Mouse (Mus musculus): ENCODE measurements around the gene Rprd2.
"Not testable (repeated sequence)": the region's sequence is repeated elsewhere in the genome, so short reads cannot be mapped to it uniquely, and the experiment has no call there.

The Rprd2 gene

GRCm38 (mm10) chr3:95818026-95818511 lies 594 bp downstream of the Rprd2 start:
- peak; percentile 56 for DNase-seq (ENCODE audit: low spot score in 2 of 2)

GRCm38 (mm10) chr3:95816681-95817080 lies 2.0 kb downstream of the Rprd2 start:
- no peak for DNase-seq (ENCODE audit: low spot score in 2 of 2)

- no peak for DNase-seq (ENCODE audit: low spot score in 2 of 2)
Observed at GRCm38 (mm10) chr3:95808384-95808783, 10.3 kb downstream of the Rprd2 start.

- DNase-seq (ENCODE audit: low spot score in 2 of 2), result not testable (repeated sequence)
Observed at GRCm38 (mm10) chr3:95807630-95808029, 11.0 kb downstream of the Rprd2 start.

- no peak for DNase-seq (ENCODE audit: low spot score in 2 of 2)
Observed at GRCm38 (mm10) chr3:95806677-95807076, 12.0 kb downstream of the Rprd2 start.

- DNase-seq (ENCODE audit: low spot score in 2 of 2), result no peak
Observed at GRCm38 (mm10) chr3:95803851-95804250, 14.8 kb downstream of the Rprd2 start.

GRCm38 (mm10) chr3:95798756-95799155 lies 19.9 kb downstream of the Rprd2 start:
- DNase-seq (ENCODE audit: low spot score in 2 of 2), result no peak

- no peak for DNase-seq (ENCODE audit: low spot score in 2 of 2)
Observed at GRCm38 (mm10) chr3:95794299-95794698, 24.4 kb downstream of the Rprd2 start.

- DNase-seq (ENCODE audit: low spot score in 2 of 2), result no peak
Observed at GRCm38 (mm10) chr3:95793662-95794061, 25.0 kb downstream of the Rprd2 start.

GRCm38 (mm10) chr3:95785501-95785900 lies 33.2 kb downstream of the Rprd2 start:
- DNase-seq (ENCODE audit: low spot score in 2 of 2), result no peak

GRCm38 (mm10) chr3:95771985-95772384 lies 46.7 kb downstream of the Rprd2 start:
- DNase-seq (ENCODE audit: low spot score in 2 of 2), result no peak

GRCm38 (mm10) chr3:95765534-95765933 lies 53.1 kb downstream of the Rprd2 start:
- no peak for DNase-seq (ENCODE audit: low spot score in 2 of 2)

GRCm38 (mm10) chr3:95763811-95764210 lies 54.9 kb downstream of the Rprd2 start:
- DNase-seq (ENCODE audit: low spot score in 2 of 2), result no peak

GRCm38 (mm10) chr3:95762961-95763360 lies 55.7 kb downstream of the Rprd2 start:
- no peak for DNase-seq (ENCODE audit: low spot score in 2 of 2)

- no peak for DNase-seq (ENCODE audit: low spot score in 2 of 2)
Observed at GRCm38 (mm10) chr3:95761771-95762170, 56.9 kb downstream of the Rprd2 start.

- DNase-seq (ENCODE audit: low spot score in 2 of 2), result no peak
Observed at GRCm38 (mm10) chr3:95760656-95761055, 58.0 kb downstream of the Rprd2 start.

- DNase-seq (ENCODE audit: low spot score in 2 of 2), result no peak
Observed at GRCm38 (mm10) chr3:95760106-95760505, 58.6 kb downstream of the Rprd2 start, which contains the start of gene Tars2. TSS of gene Tars2 (minus strand) at chr3:95760206.

- no peak for DNase-seq (ENCODE audit: low spot score in 2 of 2)
Observed at GRCm38 (mm10) chr3:95758467-95759218, 60.0 kb downstream of the Rprd2 start.

- no peak for DNase-seq (ENCODE audit: low spot score in 2 of 2)
Observed at GRCm38 (mm10) chr3:95756808-95757207, 61.9 kb downstream of the Rprd2 start.

GRCm38 (mm10) chr3:95754345-95755206 lies 64.1 kb downstream of the Rprd2 start:
- peak; percentile 97 to 98 for DNase-seq (ENCODE audit: low spot score in 2 of 2)

- DNase-seq (ENCODE audit: low spot score in 2 of 2), result no peak
Observed at GRCm38 (mm10) chr3:95752935-95753334, 65.7 kb downstream of the Rprd2 start.

- peak; percentile 50 to 54 for DNase-seq (ENCODE audit: low spot score in 2 of 2)
Observed at GRCm38 (mm10) chr3:95740406-95740805, 78.3 kb downstream of the Rprd2 start.

Data from right cerebral cortex, postnatal 10 days (tissue).